8 mouse cellular contexts compared by ENCODE assay signal in the genomic region with DNA sequence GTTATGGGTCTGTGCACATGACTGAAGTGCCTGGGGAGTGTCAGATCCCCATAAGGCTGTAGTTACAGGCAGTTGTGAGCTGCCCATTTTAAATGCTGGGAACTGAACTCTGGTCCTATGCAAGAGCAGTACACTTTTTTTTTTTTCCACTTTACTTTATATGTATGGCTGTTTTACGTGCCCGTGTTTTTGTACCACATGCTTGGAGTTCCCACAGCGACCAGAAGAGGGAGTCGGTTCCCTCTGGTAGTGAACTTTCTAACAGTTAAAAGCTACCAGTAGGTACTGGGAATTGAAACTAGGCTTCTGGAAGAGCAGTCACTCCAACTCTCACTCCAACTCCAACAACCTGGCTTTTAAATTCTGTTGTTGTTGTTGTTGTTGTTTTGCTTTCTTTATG. TPM values are rescaled to one million over a fixed set of nuclear protein-coding genes. Genes with fewer than 3 reads are reported as not detected.
DNase-seq lines count a peak whose midpoint lies in the region; ATAC-seq lines count a peak whose summit lies in the region.

No protein-coding gene starts in this region.

- peaks cover 27% of the 10 kb centered on the region for H3K36me3 ChIP-seq in embryonic facial prominence, embryonic 14.5 days (ENCODE audit: control insufficient read depth, insufficient read depth, low read length)
- peaks cover 19% of the 10 kb centered on the region for H3K36me3 ChIP-seq in hindbrain, embryonic 15.5 days
- H3K36me3 ChIP-seq in liver, embryonic 12.5 days: peaks cover 28% of the 10 kb centered on the region
- H3K36me3 ChIP-seq in neural tube, embryonic 12.5 days: peaks cover 29% of the 10 kb centered on the region

- H3K4me3 ChIP-seq in embryonic facial prominence, embryonic 14.5 days (ENCODE audit: low read depth, low read length): no peak overlapping the region
- peak overlapping the region; percentile 98; the same call in 1 of the 2 replicates for H3K4me3 ChIP-seq in hindbrain, embryonic 15.5 days
- H3K4me3 ChIP-seq in liver, embryonic 12.5 days: peak overlapping the region; percentile 91; the same call in 1 of the 2 replicates
- no peak overlapping the region for H3K4me3 ChIP-seq in neural tube, embryonic 12.5 days

- no peak overlapping the region for H3K27ac ChIP-seq in embryonic facial prominence, embryonic 14.5 days (replicated peaks; ENCODE audit: low read depth, low read length)
- H3K27ac ChIP-seq in hindbrain, embryonic 15.5 days (replicated peaks): no peak overlapping the region
- H3K27ac ChIP-seq in liver, embryonic 12.5 days: peak overlapping the region; percentile 80
- no peak overlapping the region for H3K27ac ChIP-seq in neural tube, embryonic 12.5 days

- WGBS in embryonic facial prominence, embryonic 14.5 days: 26% methylated on average over 4 of the region's 4 CpGs
- 33% methylated on average over 4 of the region's 4 CpGs for WGBS in hindbrain, embryonic 15.5 days
- WGBS in liver, embryonic 12.5 days (ENCODE audit: insufficient replicate concordance): 21% methylated on average over 4 of the region's 4 CpGs
- WGBS in neural tube, embryonic 12.5 days: 29% methylated on average over 4 of the region's 4 CpGs

- peak overlapping the region; percentile 72 for H3K4me2 ChIP-seq in embryonic facial prominence, embryonic 14.5 days (ENCODE audit: low read depth, low read length)
- peak overlapping the region; percentile 86; the same call in 1 of the 2 replicates for H3K4me2 ChIP-seq in hindbrain, embryonic 15.5 days
- H3K4me2 ChIP-seq in liver, embryonic 12.5 days: peak overlapping the region; percentile 92
- H3K4me2 ChIP-seq in neural tube, embryonic 12.5 days (replicated peaks): peak overlapping the region; percentile 80

- H3K9me3 ChIP-seq in embryonic facial prominence, embryonic 14.5 days (ENCODE audit: control insufficient read depth, low read length): no peaks in the 10 kb centered on the region
- H3K9me3 ChIP-seq in hindbrain, embryonic 15.5 days: no peaks in the 10 kb centered on the region
- H3K9me3 ChIP-seq in liver, embryonic 12.5 days (replicated peaks): no peaks in the 10 kb centered on the region
- H3K9me3 ChIP-seq in neural tube, embryonic 12.5 days: no peaks in the 10 kb centered on the region

- peaks cover 10% of the 10 kb centered on the region for H3K4me1 ChIP-seq in embryonic facial prominence, embryonic 14.5 days (ENCODE audit: control insufficient read depth, insufficient read depth, low read length)
- H3K4me1 ChIP-seq in hindbrain, embryonic 15.5 days (replicated peaks): peaks cover 19% of the 10 kb centered on the region
- H3K4me1 ChIP-seq in liver, embryonic 12.5 days: peaks cover 20% of the 10 kb centered on the region
- peaks cover 11% of the 10 kb centered on the region for H3K4me1 ChIP-seq in neural tube, embryonic 12.5 days

- no peaks in the 10 kb centered on the region for H3K27me3 ChIP-seq in embryonic facial prominence, embryonic 14.5 days (replicated peaks; ENCODE audit: control insufficient read depth, insufficient read depth, low read length)
- H3K27me3 ChIP-seq in hindbrain, embryonic 15.5 days: no peaks in the 10 kb centered on the region
- H3K27me3 ChIP-seq in liver, embryonic 12.5 days (replicated peaks): no peaks in the 10 kb centered on the region
- H3K27me3 ChIP-seq in neural tube, embryonic 12.5 days (replicated peaks): no peaks in the 10 kb centered on the region

- peak; percentile 45 for DNase-seq in cerebellum, adult 8-10 months
- DNase-seq in R1 (ENCODE audit: low read depth, low spot score): peak; percentile 91
- peak; percentile 7 for DNase-seq in embryonic facial prominence, embryonic 14.5 days (ENCODE audit: low spot score)
- no peak for DNase-seq in urinary bladder, postnatal 4 days (ENCODE audit: low spot score in 2 of 2)

- no peak for ATAC-seq in cerebellum, adult (ENCODE audit: insufficient number of reproducible peaks, low FRiP score, low TSS enrichment)
- no peak for ATAC-seq in embryonic facial prominence, embryonic 14.5 days (ENCODE audit: low read depth)
- no peak for ATAC-seq in hindbrain, embryonic 15.5 days (ENCODE audit: low FRiP score, low read depth)
- ATAC-seq in liver, embryonic 12.5 days: no peak
- no peak for ATAC-seq in neural tube, embryonic 12.5 days (ENCODE audit: low FRiP score, low read depth)

- H3K9ac ChIP-seq in embryonic facial prominence, embryonic 14.5 days (ENCODE audit: low read depth, low read length): no peak overlapping the region
- H3K9ac ChIP-seq in hindbrain, embryonic 15.5 days: no peak overlapping the region
- peak overlapping the region; percentile 93; the same call in 1 of the 2 replicates for H3K9ac ChIP-seq in liver, embryonic 12.5 days
- no peak overlapping the region for H3K9ac ChIP-seq in neural tube, embryonic 12.5 days

RNA-seq across cellular contexts. Expression of gene Uck1, which starts 0.7 kb away (rescaled TPM):
- polyA plus RNA-seq in embryonic facial prominence, embryonic 14.5 days (2014; fragmentation: Nextera tagmentation; extraction: Ambion mirVana): 58.6 and 60.6 TPM in 2 replicates
- 97.4 and 99.6 TPM in 2 replicates for polyA plus RNA-seq in hindbrain, embryonic 15.5 days (2015; fragmentation: Nextera tagmentation; extraction: Ambion mirVana)
- polyA plus RNA-seq in liver, embryonic 12.5 days (2016; fragmentation: Nextera tagmentation; extraction: Ambion mirVana): 39.9 and 42.0 TPM in 2 replicates
- 74.0 and 74.8 TPM in 2 replicates for polyA plus RNA-seq in neural tube, embryonic 12.5 days (2016; fragmentation: Nextera tagmentation; extraction: Ambion mirVana)

RNA-seq across cellular contexts. Expression of gene Pomt1, which starts 24.2 kb away (rescaled TPM):
- 20.2 and 26.5 TPM in 2 replicates for polyA plus RNA-seq in embryonic facial prominence, embryonic 14.5 days (2014; fragmentation: Nextera tagmentation; extraction: Ambion mirVana)
- 33.1 and 33.6 TPM in 2 replicates for polyA plus RNA-seq in hindbrain, embryonic 15.5 days (2015; fragmentation: Nextera tagmentation; extraction: Ambion mirVana)
- 19.1 and 20.0 TPM in 2 replicates for polyA plus RNA-seq in liver, embryonic 12.5 days (2016; fragmentation: Nextera tagmentation; extraction: Ambion mirVana)
- 23.2 and 23.5 TPM in 2 replicates for polyA plus RNA-seq in neural tube, embryonic 12.5 days (2016; fragmentation: Nextera tagmentation; extraction: Ambion mirVana)

RNA-seq across cellular contexts. Expression of gene Golga2, which starts 26.5 kb away (rescaled TPM):
- polyA plus RNA-seq in embryonic facial prominence, embryonic 14.5 days (2014; fragmentation: Nextera tagmentation; extraction: Ambion mirVana): 27.2 and 33.1 TPM in 2 replicates
- 31.5 and 32.0 TPM in 2 replicates for polyA plus RNA-seq in hindbrain, embryonic 15.5 days (2015; fragmentation: Nextera tagmentation; extraction: Ambion mirVana)
- polyA plus RNA-seq in liver, embryonic 12.5 days (2016; fragmentation: Nextera tagmentation; extraction: Ambion mirVana): 13.0 and 14.4 TPM in 2 replicates
- 29.2 and 32.4 TPM in 2 replicates for polyA plus RNA-seq in neural tube, embryonic 12.5 days (2016; fragmentation: Nextera tagmentation; extraction: Ambion mirVana)

RNA-seq across cellular contexts. Expression of gene Swi5, which starts 27.2 kb away (rescaled TPM):
- 206 and 249 TPM in 2 replicates for polyA plus RNA-seq in embryonic facial prominence, embryonic 14.5 days (2014; fragmentation: Nextera tagmentation; extraction: Ambion mirVana)
- polyA plus RNA-seq in hindbrain, embryonic 15.5 days (2015; fragmentation: Nextera tagmentation; extraction: Ambion mirVana): 402 and 448 TPM in 2 replicates
- polyA plus RNA-seq in liver, embryonic 12.5 days (2016; fragmentation: Nextera tagmentation; extraction: Ambion mirVana): 214 and 218 TPM in 2 replicates
- polyA plus RNA-seq in neural tube, embryonic 12.5 days (2016; fragmentation: Nextera tagmentation; extraction: Ambion mirVana): 351 and 444 TPM in 2 replicates

Comparison
In these comparisons a context has a peak if more than half of its experiments do, and no peak if none do; other contexts are left out.
1. DNase-seq: peak in cerebellum, adult 8-10 months (single experiment), R1 (single experiment) and embryonic facial prominence, embryonic 14.5 days (single experiment); none in urinary bladder, postnatal 4 days (0 of 2).
2. H3K4me3 ChIP-seq: peak in hindbrain, embryonic 15.5 days (single experiment) and liver, embryonic 12.5 days (single experiment); none in embryonic facial prominence, embryonic 14.5 days (single experiment) and neural tube, embryonic 12.5 days (single experiment).
3. Peak in every context shown above with its lines, with median percentiles within 50 percentile points of each other: H3K4me2 ChIP-seq.